24 mouse cellular contexts compared by ENCODE assay signal in genomic region chr6:55218232-55218631, GRCm38 (mm10). TPM values are rescaled to one million over a fixed set of nuclear protein-coding genes. Genes with fewer than 3 reads are reported as not detected.
A peak's percentile ranks its signal among the peaks of the same experiment; 100 is the strongest.
DNase-seq lines count a peak whose midpoint lies in the region; ATAC-seq lines count a peak whose summit lies in the region.
"Had no signal": no experiment of that assay in that cellular context is flagged by ENCODE, and none has a peak within 500 bp of the region (broad histone marks: within the 10 kb centered on the region; RNA-seq: fewer than 3 reads in every experiment).

No protein-coding gene starts in this region.

- H3K9me3 ChIP-seq in embryonic facial prominence, embryonic 15.5 days (replicated peaks): no peaks in the 10 kb centered on the region
- H3K9me3 ChIP-seq: embryonic facial prominence, embryonic 12.5 days; forebrain, embryonic 10.5 days; forebrain, embryonic 12.5 days; G1E had no signal

- no peak overlapping the region for H3K4me2 ChIP-seq in embryonic facial prominence, embryonic 15.5 days (replicated peaks)
- H3K4me2 ChIP-seq: embryonic facial prominence, embryonic 12.5 days; forebrain, embryonic 12.5 days had no signal

- H3K9ac ChIP-seq in embryonic facial prominence, embryonic 15.5 days: no peak overlapping the region
- H3K9ac ChIP-seq: embryonic facial prominence, embryonic 12.5 days; forebrain, embryonic 12.5 days had no signal

- no peak overlapping the region for H3K4me3 ChIP-seq in embryonic facial prominence, embryonic 15.5 days (replicated peaks)
- H3K4me3 ChIP-seq: embryonic facial prominence, embryonic 12.5 days; erythroblast, embryonic 14.5 days; forebrain, embryonic 10.5 days; forebrain, embryonic 12.5 days had no signal

- WGBS in embryonic facial prominence, embryonic 15.5 days: 93% methylated on average over 9 of the region's 9 CpGs

- no peak overlapping the region for H3K27ac ChIP-seq in embryonic facial prominence, embryonic 15.5 days (replicated peaks)
- H3K27ac ChIP-seq: embryonic facial prominence, embryonic 12.5 days; forebrain, embryonic 10.5 days; forebrain, embryonic 12.5 days had no signal

- no peaks in the 10 kb centered on the region for H3K27me3 ChIP-seq in embryonic facial prominence, embryonic 15.5 days
- H3K27me3 ChIP-seq: embryonic facial prominence, embryonic 12.5 days; forebrain, embryonic 12.5 days; Patski had no signal

- ATAC-seq in embryonic facial prominence, embryonic 15.5 days (ENCODE audit: insufficient number of reproducible peaks, low FRiP score, low TSS enrichment, low read depth): peak; percentile 17; the same call in 1 of the 2 replicates
- ATAC-seq: activated CD4-positive, CD25-positive, alpha-beta regulatory T cell, adult 4 months; CD4-positive, CD25-positive, alpha-beta regulatory T cell, adult 4 months; forebrain, embryonic 14.5 days; forebrain, embryonic 16.5 days; Patski had no signal

- no peaks in the 10 kb centered on the region for H3K4me1 ChIP-seq in embryonic facial prominence, embryonic 15.5 days
- H3K4me1 ChIP-seq: embryonic facial prominence, embryonic 12.5 days; forebrain, embryonic 10.5 days; forebrain, embryonic 12.5 days had no signal

- peak; percentile 43 to 51 for DNase-seq in cerebellum, postnatal 10 days
- no peak for DNase-seq in cerebellum, adult 11-12 months
- peak; percentile 85 for DNase-seq in heart, adult 11 months
- no peak for DNase-seq in heart, postnatal 4 days
- DNase-seq: adrenal gland, adult 8-10 months; adrenal gland, postnatal 14 days; adrenal gland, postnatal 36 days; B cell, adult 2 months; cerebellum, adult 18-20 months; cerebellum, adult 8-10 months; cerebellum, adult 9-11 months; cerebellum, postnatal 25 days had no signal

- H3K36me3 ChIP-seq in embryonic facial prominence, embryonic 15.5 days: peaks cover 37% of the 10 kb centered on the region
- H3K36me3 ChIP-seq: G1E had no signal

RNA-seq across cellular contexts. Expression of gene Mindy4, which starts 15.0 kb away (rescaled TPM):
- 1 to 10 TPM; 4.0 to 4.6 TPM for total RNA-seq in heart, postnatal 4 days (2021)
- 16.5 and 21.4 TPM in 2 replicates for polyA plus RNA-seq in embryonic facial prominence, embryonic 15.5 days (2015; fragmentation: Nextera tagmentation; extraction: Ambion mirVana)
- total RNA-seq: CH12.LX had no signal
- polyA plus RNA-seq: G1E had no signal

RNA-seq across cellular contexts. Expression of gene Inmt, which starts 43.4 kb away (rescaled TPM):
- total RNA-seq in heart, postnatal 4 days (2021): not detected
- 5.2 and 9.8 TPM in 2 replicates for polyA plus RNA-seq in embryonic facial prominence, embryonic 15.5 days (2015; fragmentation: Nextera tagmentation; extraction: Ambion mirVana)
- total RNA-seq: CH12.LX, G1E had no signal
- polyA plus RNA-seq: activated CD4-positive, CD25-positive, alpha-beta regulatory T cell, adult 4 months; CD4-positive, CD25-positive, alpha-beta regulatory T cell, adult 4 months; erythroblast, embryonic 14.5 days; forebrain, embryonic 14.5 days; forebrain, embryonic 16.5 days; G1E had no signal

Comparison
In these comparisons a context has a peak if more than half of its experiments do, and no peak if none do; other contexts are left out.
1. DNase-seq: peak in cerebellum, postnatal 10 days (2 of 2) and heart, adult 11 months (single experiment); none in cerebellum, adult 11-12 months (single experiment) and heart, postnatal 4 days (single experiment).